20 mouse cellular contexts compared by ENCODE assay signal in the genomic region with DNA sequence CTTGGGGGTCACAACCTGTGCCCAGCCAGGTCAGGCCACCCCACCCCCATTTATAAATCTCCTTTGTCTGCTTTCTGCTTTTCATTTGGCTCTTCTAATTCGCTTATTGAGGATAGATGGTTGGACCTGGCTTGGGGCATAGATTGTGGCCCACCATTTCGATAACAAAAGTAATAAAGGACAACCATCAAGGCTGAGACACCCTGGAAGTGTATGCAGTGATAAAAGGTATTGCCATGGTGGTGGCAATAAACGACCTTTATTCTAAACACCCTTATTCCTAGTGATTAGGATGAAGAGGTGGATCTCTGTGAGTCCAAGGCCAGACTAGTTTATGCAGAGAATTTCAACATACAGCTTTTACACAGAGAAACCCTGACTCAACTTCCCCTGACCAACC.
"Had no signal": no experiment of that assay in that cellular context is flagged by ENCODE, and none has a peak within 500 bp of the region (broad histone marks: within the 10 kb centered on the region; RNA-seq: fewer than 3 reads in every experiment).

No protein-coding gene starts in this region.

- H3K9ac ChIP-seq: liver, embryonic 14.5 days; lung, embryonic 14.5 days; midbrain, embryonic 12.5 days; neural tube, embryonic 13.5 days; neural tube, embryonic 15.5 days; stomach, embryonic 15.5 days had no signal

- ATAC-seq: midbrain, embryonic 16.5 days had no signal

- H3K9me3 ChIP-seq: midbrain, embryonic 12.5 days; neural tube, embryonic 13.5 days; neural tube, embryonic 15.5 days; stomach, embryonic 15.5 days had no signal

- H3K27ac ChIP-seq: liver, embryonic 14.5 days; midbrain, embryonic 12.5 days; neural tube, embryonic 13.5 days; neural tube, embryonic 15.5 days; stomach, embryonic 15.5 days; stomach, postnatal 0 days had no signal

- H3K27me3 ChIP-seq: midbrain, embryonic 12.5 days; neural tube, embryonic 13.5 days; neural tube, embryonic 15.5 days; stomach, embryonic 15.5 days had no signal

- H3K4me2 ChIP-seq: lung, embryonic 14.5 days; midbrain, embryonic 12.5 days; neural tube, embryonic 13.5 days; neural tube, embryonic 15.5 days; stomach, embryonic 15.5 days had no signal

- H3K4me1 ChIP-seq: midbrain, embryonic 12.5 days; stomach, embryonic 15.5 days had no signal

- H3K36me3 ChIP-seq: midbrain, embryonic 12.5 days; neural tube, embryonic 13.5 days; neural tube, embryonic 15.5 days; stomach, embryonic 15.5 days had no signal

- DNase-seq: lung, adult 18-20 months; lung, embryonic 14.5 days; lung, postnatal 10 days; lung, postnatal 4 days; midbrain, embryonic 14.5 days; retina, postnatal 1 day; right cerebral cortex, adult 18-20 months; right cerebral cortex, postnatal 25 days; right cerebral cortex, postnatal 4 days; thymus, adult 2 months; thymus, postnatal 25 days; thymus, postnatal 4 days had no signal

- H3K4me3 ChIP-seq: midbrain, embryonic 12.5 days; myocyte; neural tube, embryonic 13.5 days; neural tube, embryonic 15.5 days; stomach, embryonic 15.5 days had no signal
